Mouse (Mus musculus): Measurements from ENCODE around the gene Mapkapk2.
"Not testable (repeated sequence)": the region's sequence is repeated elsewhere in the genome, so short reads cannot be mapped to it uniquely, and the experiment has no call there.

Gene Mapkapk2

GRCm38 (mm10) chr1:131097700-131098094 lies at the start of gene Mapkapk2:
Gene Mapkapk2, minus strand, starts transcription at chr1:131097826.
- DNase-seq, result peak; percentile 88 to 95

GRCm38 (mm10) chr1:131146181-131146614 lies 48.6 kb upstream of the Mapkapk2 start:
- no peak for DNase-seq

GRCm38 (mm10) chr1:131145222-131145621 lies 47.6 kb upstream of the Mapkapk2 start:
- not testable (repeated sequence) for DNase-seq

- no peak for DNase-seq
These were observed 44.8 kb upstream of the Mapkapk2 start for GRCm38 (mm10) chr1:131142472-131142871.

GRCm38 (mm10) chr1:131141449-131141848 lies 43.8 kb upstream of the Mapkapk2 start:
- DNase-seq, result no peak

GRCm38 (mm10) chr1:131139102-131140095 lies 41.8 kb upstream of the Mapkapk2 start:
- no peak for DNase-seq

- DNase-seq, result peak; percentile 88 to 94
These were observed 40.8 kb upstream of the Mapkapk2 start, which contains the start of gene Dyrk3 for GRCm38 (mm10) chr1:131138191-131139016. Gene Dyrk3, minus strand, starts transcription at chr1:131138340.

GRCm38 (mm10) chr1:131137717-131138118 lies 40.1 kb upstream of the Mapkapk2 start:
- DNase-seq, result no peak

GRCm38 (mm10) chr1:131137111-131137510 lies 39.5 kb upstream of the Mapkapk2 start:
- DNase-seq, result no peak

- no peak for DNase-seq
These were observed 38.5 kb upstream of the Mapkapk2 start for GRCm38 (mm10) chr1:131135960-131136629.

GRCm38 (mm10) chr1:131134942-131135522 lies 37.4 kb upstream of the Mapkapk2 start:
- peak in 1 of 2 experiments; percentile 32 for DNase-seq

GRCm38 (mm10) chr1:131134231-131134630 lies 36.6 kb upstream of the Mapkapk2 start:
- no peak for DNase-seq

- DNase-seq, result no peak
These were observed 28.5 kb upstream of the Mapkapk2 start for GRCm38 (mm10) chr1:131125987-131126744.

- no peak for DNase-seq
These were observed 26.1 kb upstream of the Mapkapk2 start for GRCm38 (mm10) chr1:131123522-131124265.

GRCm38 (mm10) chr1:131121987-131122386 lies 24.4 kb upstream of the Mapkapk2 start:
- DNase-seq, result peak; percentile 18 to 36

- peak in 1 of 2 experiments; percentile 43 for DNase-seq
These were observed 21.4 kb upstream of the Mapkapk2 start for GRCm38 (mm10) chr1:131119026-131119425.

GRCm38 (mm10) chr1:131118530-131118929 lies 20.9 kb upstream of the Mapkapk2 start:
- DNase-seq, result no peak

- peak; percentile 28 to 43 for DNase-seq
These were observed 18.9 kb upstream of the Mapkapk2 start for GRCm38 (mm10) chr1:131116430-131117011.

GRCm38 (mm10) chr1:131115932-131116331 lies 18.3 kb upstream of the Mapkapk2 start:
- DNase-seq, result peak; percentile 70 to 83

GRCm38 (mm10) chr1:131112576-131112975 lies 14.9 kb upstream of the Mapkapk2 start:
- no peak for DNase-seq

Data from cerebellum, postnatal 25 days (tissue).